Mouse (Mus musculus) stomach, embryonic 14.5 days (tissue): ENCODE data around the gene Nbea. TPM values are rescaled to one million over a fixed set of nuclear protein-coding genes. Genes with fewer than 3 reads are reported as not detected.

Experiments
- ATAC-seq: fragments of 200-750 bp; cut with Nextera tagmentation; 2 replicates; pipeline ENCODE4 v1.8.0; 2017; ENCODE audit warnings: low read depth, moderate TSS enrichment; ENCODE audit not compliant: insufficient number of reproducible peaks, insufficient read depth, low FRiP score
- H3K27ac ChIP-seq: fragments of 300-500 bp; sonication (generic); 2 replicates; pipeline ENCODE4 v1.5.1; 2014; ENCODE audit warnings: mild to moderate bottlenecking, low read length, moderate library complexity, mixed read lengths
- H3K27me3 ChIP-seq: fragments of 300-500 bp; sonication (generic); 2 replicates; pipeline ENCODE4 v1.6.1; 2014; ENCODE audit warnings: low read length, control low read depth, mixed read lengths; ENCODE audit not compliant: control insufficient read depth, insufficient read depth
- H3K36me3 ChIP-seq: fragments of 300-500 bp; sonication (generic); 2 replicates; pipeline ENCODE4 v1.6.1; 2014; ENCODE audit warnings: mild to moderate bottlenecking, control low read depth, low read length, moderate library complexity, mixed read lengths; ENCODE audit not compliant: control insufficient read depth, insufficient read depth
- H3K4me1 ChIP-seq: fragments of 300-500 bp; sonication (generic); 2 replicates; pipeline ENCODE4 v1.6.1; 2014; ENCODE audit warnings: low read length, control low read depth, mixed read lengths; ENCODE audit not compliant: control insufficient read depth, insufficient read depth
- H3K4me2 ChIP-seq: fragments of 300-500 bp; sonication (generic); replicated peaks from 2 replicates; pipeline ENCODE4 v1.6.1; 2014; ENCODE audit warnings: low read depth, low read length, control low read depth
- H3K4me3 ChIP-seq: fragments of 300-500 bp; sonication (generic); 2 replicates; pipeline ENCODE4 v1.5.1; 2014; ENCODE audit warnings: low read depth, low read length, control low read depth
- H3K9ac ChIP-seq: fragments of 300-500 bp; sonication (generic); replicated peaks from 2 replicates; pipeline ENCODE4 v1.6.1; 2014; ENCODE audit warnings: low read depth, mild to moderate bottlenecking, control low read depth, low read length, moderate library complexity, mixed read lengths
- H3K9me3 ChIP-seq: fragments of 300-500 bp; sonication (generic); 2 replicates; pipeline ENCODE4 v1.6.1; 2016; ENCODE audit warnings: low read depth, low read length, control low read depth; ENCODE audit not compliant: control insufficient read depth
- WGBS: fragments of 180-500 bp; shearing (Covaris S2); extraction: QIAGEN DNeasy Blood & Tissue Kit; methylation state at CpG from one replicate; pipeline ENCODE4 v1.1.7; 2014; 5-methylcytosine and 5-hydroxymethylcytosine counted together
- polyA plus RNA-seq: library from polyadenylated mRNA; unstranded; fragments of >200 nt; fragmentation: Nextera tagmentation; extraction: Ambion mirVana; gene quantifications from 2 replicates; pipeline ENCODE4 v1.2.1, GENCODE M21; 2014

Nbea gene
- polyA plus RNA-seq, 1 experiment from 2014 or later, result 22.1 TPM

GRCm38 (mm10) chr3:55816096-55816495, 367.4 kb downstream of the Nbea start:
- Histone ChIP-seq H3K4me2 (no peak overlapping the region), H3K27me3 (no peaks in the 10 kb centered on the region), H3K27ac (no peak overlapping the region), H3K36me3 (no peaks in the 10 kb centered on the region), H3K4me3 (no peak overlapping the region), H3K4me1 (no peaks in the 10 kb centered on the region), H3K9me3 (no peaks in the 10 kb centered on the region), H3K9ac (no peak overlapping the region)
- WGBS, result 77% methylated on average over 5 of the region's 5 CpGs
- no peak for ATAC-seq

- 74% methylated on average over 5 of the region's 5 CpGs for WGBS
- H3K27me3 ChIP-seq, result no peaks in the 10 kb centered on the region
These were observed 368.4 kb downstream of the Nbea start for GRCm38 (mm10) chr3:55814993-55815625.

GRCm38 (mm10) chr3:55794768-55795167, 388.7 kb downstream of the Nbea start:
- 54% methylated on average over 2 of the region's 2 CpGs for WGBS
- ATAC-seq, result no peak
- no peak overlapping the region for H3K4me2 ChIP-seq
- no peak overlapping the region for H3K27ac ChIP-seq
- no peaks in the 10 kb centered on the region for H3K36me3 ChIP-seq
- H3K9ac ChIP-seq, result no peak overlapping the region
- no peaks in the 10 kb centered on the region for H3K9me3 ChIP-seq
- no peak overlapping the region for H3K4me3 ChIP-seq
- no peaks in the 10 kb centered on the region for H3K4me1 ChIP-seq
- H3K27me3 ChIP-seq, result no peaks in the 10 kb centered on the region

More at GRCm38 (mm10) chr3:55814993-55815625, 368.4 kb downstream of the Nbea start:
- Histone ChIP-seq H3K27ac (no peak overlapping the region), H3K4me3 (no peak overlapping the region), H3K9ac (no peak overlapping the region), H3K4me2 (no peak overlapping the region), H3K4me1 (no peaks in the 10 kb centered on the region), H3K36me3 (no peaks in the 10 kb centered on the region), H3K9me3 (no peaks in the 10 kb centered on the region)
- ATAC-seq, result no peak

- H3K4me2 ChIP-seq, result no peak overlapping the region
- H3K9me3 ChIP-seq, result no peaks in the 10 kb centered on the region
- H3K27me3 ChIP-seq, result no peaks in the 10 kb centered on the region
- H3K36me3 ChIP-seq, result no peaks in the 10 kb centered on the region
- H3K4me3 ChIP-seq, result no peak overlapping the region
- H3K4me1 ChIP-seq, result no peaks in the 10 kb centered on the region
- no peak overlapping the region for H3K9ac ChIP-seq
- H3K27ac ChIP-seq, result no peak overlapping the region
- WGBS, result 53% methylated on average over 7 of the region's 7 CpGs
- ATAC-seq, result no peak
These were observed 389.5 kb downstream of the Nbea start for GRCm38 (mm10) chr3:55793842-55794575.

GRCm38 (mm10) chr3:55792251-55792650, 391.2 kb downstream of the Nbea start:
- Histone ChIP-seq H3K27ac (no peak overlapping the region), H3K9ac (no peak overlapping the region), H3K27me3 (no peaks in the 10 kb centered on the region), H3K4me3 (no peak overlapping the region), H3K36me3 (no peaks in the 10 kb centered on the region), H3K9me3 (no peaks in the 10 kb centered on the region), H3K4me2 (no peak overlapping the region), H3K4me1 (no peaks in the 10 kb centered on the region)
- no peak for ATAC-seq
- 72% methylated on average over 5 of the region's 5 CpGs for WGBS

GRCm38 (mm10) chr3:55790609-55791008, 392.9 kb downstream of the Nbea start:
- no peaks in the 10 kb centered on the region for H3K9me3 ChIP-seq
- H3K4me1 ChIP-seq, result no peaks in the 10 kb centered on the region
- 82% methylated on average over 4 of the region's 4 CpGs for WGBS
- H3K36me3 ChIP-seq, result no peaks in the 10 kb centered on the region
- H3K27me3 ChIP-seq, result peaks cover 8% of the 10 kb centered on the region
- H3K4me2 ChIP-seq, result no peak overlapping the region
- H3K9ac ChIP-seq, result no peak overlapping the region
- no peak for ATAC-seq
- no peak overlapping the region for H3K27ac ChIP-seq
- H3K4me3 ChIP-seq, result no peak overlapping the region

- peaks cover 9% of the 10 kb centered on the region for H3K27me3 ChIP-seq
- no peaks in the 10 kb centered on the region for H3K36me3 ChIP-seq
- no peaks in the 10 kb centered on the region for H3K4me1 ChIP-seq
- H3K9ac ChIP-seq, result no peak overlapping the region
- no peaks in the 10 kb centered on the region for H3K9me3 ChIP-seq
- no peak overlapping the region for H3K4me3 ChIP-seq
- no peak for ATAC-seq
- no peak overlapping the region for H3K27ac ChIP-seq
- WGBS, result 60% methylated on average over 2 of the region's 2 CpGs
- no peak overlapping the region for H3K4me2 ChIP-seq
These were observed 393.6 kb downstream of the Nbea start for GRCm38 (mm10) chr3:55789856-55790255.

GRCm38 (mm10) chr3:55788621-55789201, 394.8 kb downstream of the Nbea start:
- no peak overlapping the region for H3K27ac ChIP-seq
- 32% methylated on average over 5 of the region's 5 CpGs for WGBS
- H3K4me2 ChIP-seq, result no peak overlapping the region
- H3K4me3 ChIP-seq, result no peak overlapping the region
- no peaks in the 10 kb centered on the region for H3K9me3 ChIP-seq
- H3K4me1 ChIP-seq, result no peaks in the 10 kb centered on the region
- H3K27me3 ChIP-seq, result peaks cover 9% of the 10 kb centered on the region
- no peak for ATAC-seq
- H3K36me3 ChIP-seq, result no peaks in the 10 kb centered on the region
- no peak overlapping the region for H3K9ac ChIP-seq
